Mouse (Mus musculus): ENCODE measurements around the gene Cisd1.

DNA sequence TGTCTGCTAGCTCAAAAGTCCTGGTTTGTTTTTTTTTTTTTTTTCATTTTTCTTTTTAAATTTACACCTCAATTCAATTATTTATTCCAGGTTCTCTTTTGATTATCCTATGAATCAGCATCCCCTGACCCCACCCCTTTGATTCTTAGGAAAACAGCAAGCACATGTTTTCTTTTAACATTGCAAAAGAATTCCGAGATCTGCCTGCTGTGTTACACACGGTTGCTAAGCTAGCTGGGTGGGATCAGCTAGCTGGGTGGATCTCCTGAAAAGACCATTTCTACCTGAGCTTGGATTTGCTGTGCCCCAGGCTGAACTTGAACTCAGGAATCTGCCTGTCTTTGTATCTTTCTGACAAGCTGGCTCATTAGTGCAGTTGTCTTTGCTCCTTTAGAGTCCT, 1.4 kb upstream of the Cisd1 start:
- no peak for TF ChIP-seq CTCF (IDR thresholded peaks at IDR 0.05; ENCODE audit: low read depth, low read length)
- TF ChIP-seq POLR2A (IDR thresholded peaks at IDR 0.05; ENCODE audit: extremely low read depth, insufficient read depth, low read length), result no peak
